ENCODE assay signal across 8 mouse cellular contexts in genomic region chr2:30712841-30713401, GRCm38 (mm10).
DNase-seq lines count a peak whose midpoint lies in the region; TF ChIP-seq lines count a peak whose summit lies in the region.

No protein-coding gene starts in this region.

- TF ChIP-seq CTCF in embryonic fibroblast, embryonic 13.5 days (IDR thresholded peaks at IDR 0.05; ENCODE audit: borderline replicate concordance, insufficient read depth, low read length), result no peak

- peak; percentile 95 for DNase-seq in heart, adult 11 months
- no peak for DNase-seq in heart, postnatal 25 days (ENCODE audit: low spot score)
- DNase-seq in B cell, adult 2 months, result peak; percentile 49 to 50
- no peak for DNase-seq in limb, embryonic 10.5 days (ENCODE audit: low spot score)
- DNase-seq in yolk sac, embryonic 10.5 days (ENCODE audit: low spot score), result peak; percentile 57
- DNase-seq in left cerebral cortex, adult 18-20 months (ENCODE audit: low spot score in 2 of 2), result no peak
- no peak for DNase-seq in left cerebral cortex, adult 11 months (ENCODE audit: low spot score)

- intact Hi-C loops in heart, postnatal 25 days (cut with DNase I), result no loop called here

- H3K4me3 ChIP-seq in embryonic fibroblast, embryonic 13.5 days (ENCODE audit: insufficient read depth, low read length), result no peak overlapping the region
- H3K4me3 ChIP-seq in limb, embryonic 10.5 days, result no peak overlapping the region

- H3K36me3 ChIP-seq in limb, embryonic 10.5 days, result no peaks in the 10 kb centered on the region

- no peaks in the 10 kb centered on the region for H3K27me3 ChIP-seq in limb, embryonic 10.5 days (ENCODE audit: low read depth, poor library complexity, severe bottlenecking)

- H3K4me1 ChIP-seq in embryonic fibroblast, embryonic 13.5 days (ENCODE audit: control insufficient read depth, insufficient read depth, low read length), result peaks cover 46% of the 10 kb centered on the region
- peaks cover 91% of the 10 kb centered on the region for H3K4me1 ChIP-seq in limb, embryonic 10.5 days

- H3K27ac ChIP-seq in embryonic fibroblast, embryonic 13.5 days (ENCODE audit: insufficient read depth, low read length), result peak overlapping the region; percentile 98
- peak overlapping the region; percentile 94 for H3K27ac ChIP-seq in limb, embryonic 10.5 days

- TF ChIP-seq POLR2A in embryonic fibroblast, embryonic 13.5 days (IDR thresholded peaks at IDR 0.05; ENCODE audit: low read depth, low read length), result no peak; the same call in 1 of the 2 replicates

- WGBS in limb, embryonic 10.5 days, result 63% methylated on average over 9 of the region's 9 CpGs

- H3K9me3 ChIP-seq in limb, embryonic 10.5 days (replicated peaks), result no peaks in the 10 kb centered on the region

Comparison
In these comparisons a context has a peak if more than half of its experiments do, and no peak if none do; other contexts are left out.
1. DNase-seq: peak in heart, adult 11 months (single experiment), B cell, adult 2 months (2 of 2) and yolk sac, embryonic 10.5 days (single experiment); none in heart, postnatal 25 days (single experiment), limb, embryonic 10.5 days (single experiment), left cerebral cortex, adult 18-20 months (0 of 2) and left cerebral cortex, adult 11 months (single experiment).